Comparison of ENCODE assay signal across 8 mouse cellular contexts in genomic region chr1:75445141-75445701, GRCm38 (mm10). TPM values are rescaled to one million over a fixed set of nuclear protein-coding genes. Genes with fewer than 3 reads are reported as not detected.
DNase-seq lines count a peak whose midpoint lies in the region; ATAC-seq and TF ChIP-seq lines count a peak whose summit lies in the region.

No protein-coding gene starts in this region.

- H3K27ac ChIP-seq in kidney, postnatal 0 days: no peak overlapping the region
- H3K27ac ChIP-seq in intestine, embryonic 15.5 days: no peak overlapping the region
- H3K27ac ChIP-seq in midbrain, postnatal 0 days (ENCODE audit: low read depth, low read length): peak overlapping the region; percentile 67

- H3K4me3 ChIP-seq in kidney, postnatal 0 days (replicated peaks; ENCODE audit: low read depth, low read length): no peak overlapping the region
- no peak overlapping the region for H3K4me3 ChIP-seq in intestine, embryonic 15.5 days (replicated peaks)
- no peak overlapping the region for H3K4me3 ChIP-seq in midbrain, postnatal 0 days (ENCODE audit: low read depth, low read length)

- no peak for ATAC-seq in kidney, postnatal 0 days (replicated peaks; ENCODE audit: low FRiP score, low read depth)
- peak; percentile 7; the same call in 1 of the 2 replicates for ATAC-seq in intestine, embryonic 15.5 days
- no peak; the same call in none of the 2 replicates for ATAC-seq in midbrain, postnatal 0 days (ENCODE audit: low FRiP score)

- peaks cover 52% of the 10 kb centered on the region for H3K4me1 ChIP-seq in kidney, postnatal 0 days (replicated peaks; ENCODE audit: insufficient read depth, low read length)
- H3K4me1 ChIP-seq in intestine, embryonic 15.5 days (replicated peaks): peaks cover 47% of the 10 kb centered on the region
- peaks cover 29% of the 10 kb centered on the region for H3K4me1 ChIP-seq in midbrain, postnatal 0 days (ENCODE audit: insufficient read depth, low read length)

- H3K27me3 ChIP-seq in kidney, postnatal 0 days (ENCODE audit: insufficient read depth, low read length): peaks cover 11% of the 10 kb centered on the region; the same call in 1 of the 2 replicates
- H3K27me3 ChIP-seq in intestine, embryonic 15.5 days (replicated peaks): peaks cover 50% of the 10 kb centered on the region
- peaks cover 14% of the 10 kb centered on the region; the same call in 1 of the 2 replicates for H3K27me3 ChIP-seq in midbrain, postnatal 0 days (ENCODE audit: insufficient read depth, low read length)

- 11% methylated on average over 9 of the region's 9 CpGs for WGBS in kidney, postnatal 0 days
- 15% methylated on average over 7 of the region's 9 CpGs for WGBS in intestine, embryonic 15.5 days
- WGBS in midbrain, postnatal 0 days: 7% methylated on average over 9 of the region's 9 CpGs

- no peak for TF ChIP-seq CTCF in kidney, postnatal 0 days (IDR thresholded peaks at IDR 0.05; ENCODE audit: low read depth)
- TF ChIP-seq CTCF in midbrain, postnatal 0 days (IDR thresholded peaks at IDR 0.05): no peak

- H3K36me3 ChIP-seq in kidney, postnatal 0 days (ENCODE audit: insufficient read depth, low read length): no peaks in the 10 kb centered on the region
- peaks cover 5% of the 10 kb centered on the region for H3K36me3 ChIP-seq in intestine, embryonic 15.5 days
- no peaks in the 10 kb centered on the region for H3K36me3 ChIP-seq in midbrain, postnatal 0 days (ENCODE audit: insufficient read depth, low read length)

- no peak for DNase-seq in kidney, postnatal 0 days (ENCODE audit: low spot score)
- DNase-seq in kidney, adult 9 months: no peak
- peak; percentile 59 for DNase-seq in cerebellum, postnatal 14 days
- no peak for DNase-seq in midbrain, postnatal 0 days (ENCODE audit: low spot score)
- DNase-seq in embryo, embryonic 10 days (ENCODE audit: low spot score): no peak
- no peak for DNase-seq in adrenal gland, postnatal 4 days (ENCODE audit: low spot score in 2 of 2)
- DNase-seq in gastrocnemius, adult 18-20 months (ENCODE audit: low spot score): no peak

- H3K9me3 ChIP-seq in kidney, postnatal 0 days (replicated peaks; ENCODE audit: low read length): no peaks in the 10 kb centered on the region
- no peaks in the 10 kb centered on the region for H3K9me3 ChIP-seq in intestine, embryonic 15.5 days
- no peaks in the 10 kb centered on the region for H3K9me3 ChIP-seq in midbrain, postnatal 0 days (ENCODE audit: low read length)

- H3K9ac ChIP-seq in kidney, postnatal 0 days (ENCODE audit: low read depth, low read length): 0 out of 2 replicates have a peak overlapping the region, but pooled peaks have one; percentile 18
- no peak overlapping the region for H3K9ac ChIP-seq in intestine, embryonic 15.5 days
- H3K9ac ChIP-seq in midbrain, postnatal 0 days (replicated peaks; ENCODE audit: low read length, poor library complexity, severe bottlenecking): peak overlapping the region; percentile 33; the same call in 1 of the 2 replicates

- no peak overlapping the region; the same call in 1 of the 2 replicates for H3K4me2 ChIP-seq in kidney, postnatal 0 days (ENCODE audit: low read length)
- H3K4me2 ChIP-seq in intestine, embryonic 15.5 days (replicated peaks): peak overlapping the region; percentile 51
- peak overlapping the region; percentile 78 for H3K4me2 ChIP-seq in midbrain, postnatal 0 days (ENCODE audit: low read depth, low read length, poor library complexity, severe bottlenecking)

RNA-seq across cellular contexts. Expression of gene Asic4, which starts 5.0 kb away (rescaled TPM):
- 0.40 and 0.45 TPM in 2 replicates for polyA plus RNA-seq in kidney, postnatal 0 days (2015; fragmentation: Nextera tagmentation; extraction: Ambion mirVana)
- 2.6 and 2.7 TPM in 2 replicates for polyA plus RNA-seq in intestine, embryonic 15.5 days (2015; fragmentation: Nextera tagmentation; extraction: Ambion mirVana)
- total RNA-seq in midbrain, postnatal 0 days (2014; rRNA removed): 180 and 188 TPM in 2 replicates
- 54.8 and 60.0 TPM in 2 replicates for polyA plus RNA-seq in midbrain, postnatal 0 days (2015; fragmentation: Nextera tagmentation; extraction: Ambion mirVana)
- 10 to 100 TPM; 10.4 to 11.9 TPM for total RNA-seq in adrenal gland, postnatal 4 days (2021)
- not detected for total RNA-seq in gastrocnemius, adult 18-20 months (2021)

RNA-seq across cellular contexts. Expression of gene Gmppa, which starts 9.5 kb away (rescaled TPM):
- polyA plus RNA-seq in kidney, postnatal 0 days (2015; fragmentation: Nextera tagmentation; extraction: Ambion mirVana): 69.5 and 72.5 TPM in 2 replicates
- 98.9 and 103 TPM in 2 replicates for polyA plus RNA-seq in intestine, embryonic 15.5 days (2015; fragmentation: Nextera tagmentation; extraction: Ambion mirVana)
- total RNA-seq in midbrain, postnatal 0 days (2014; rRNA removed): 77.1 and 94.9 TPM in 2 replicates
- polyA plus RNA-seq in midbrain, postnatal 0 days (2015; fragmentation: Nextera tagmentation; extraction: Ambion mirVana): 67.4 and 76.1 TPM in 2 replicates
- 10 to 100 TPM; 71.3 to 82.4 TPM for total RNA-seq in adrenal gland, postnatal 4 days (2021)
- total RNA-seq in gastrocnemius, adult 18-20 months (2021): 10 to 100 TPM; 37.3 to 44.6 TPM

RNA-seq across cellular contexts. Expression of gene Chpf, which starts 33.9 kb away (rescaled TPM):
- polyA plus RNA-seq in kidney, postnatal 0 days (2015; fragmentation: Nextera tagmentation; extraction: Ambion mirVana): 37.1 and 38.3 TPM in 2 replicates
- 35.9 and 36.9 TPM in 2 replicates for polyA plus RNA-seq in intestine, embryonic 15.5 days (2015; fragmentation: Nextera tagmentation; extraction: Ambion mirVana)
- total RNA-seq in midbrain, postnatal 0 days (2014; rRNA removed): 125 and 132 TPM in 2 replicates
- 60.0 and 60.8 TPM in 2 replicates for polyA plus RNA-seq in midbrain, postnatal 0 days (2015; fragmentation: Nextera tagmentation; extraction: Ambion mirVana)
- 10 to 100 TPM; 60.3 to 62.6 TPM for total RNA-seq in adrenal gland, postnatal 4 days (2021)
- 1 to 10 TPM; 3.7 to 4.4 TPM for total RNA-seq in gastrocnemius, adult 18-20 months (2021)

RNA-seq across cellular contexts. Expression of gene Tmem198, which starts 34.1 kb away (rescaled TPM):
- polyA plus RNA-seq in kidney, postnatal 0 days (2015; fragmentation: Nextera tagmentation; extraction: Ambion mirVana): 0.61 and 1.3 TPM in 2 replicates
- polyA plus RNA-seq in intestine, embryonic 15.5 days (2015; fragmentation: Nextera tagmentation; extraction: Ambion mirVana): 2.2 and 2.4 TPM in 2 replicates
- 52.4 and 57.8 TPM in 2 replicates for total RNA-seq in midbrain, postnatal 0 days (2014; rRNA removed)
- 49.4 and 50.4 TPM in 2 replicates for polyA plus RNA-seq in midbrain, postnatal 0 days (2015; fragmentation: Nextera tagmentation; extraction: Ambion mirVana)
- total RNA-seq in adrenal gland, postnatal 4 days (2021): 1 to 10 TPM; 4.0 to 5.0 TPM
- under 1 TPM in 1 of 2 experiments, not detected in 1; 0.36 TPM for total RNA-seq in gastrocnemius, adult 18-20 months (2021)

Comparison
In these comparisons a context has a peak if more than half of its experiments do, and no peak if none do; other contexts are left out.
1. DNase-seq: peak in cerebellum, postnatal 14 days (2 of 2); none in kidney, postnatal 0 days (single experiment), kidney, adult 9 months (single experiment), midbrain, postnatal 0 days (single experiment), embryo, embryonic 10 days (single experiment), adrenal gland, postnatal 4 days (0 of 2) and gastrocnemius, adult 18-20 months (single experiment).
2. RNA of gene Asic4, which starts 5.0 kb away (total RNA-seq): 180 to 188 TPM in midbrain, postnatal 0 days; 10.4 to 11.9 TPM in adrenal gland, postnatal 4 days and not detected in gastrocnemius, adult 18-20 months; every median in the first group is over 10 times any median in the second.
3. RNA of gene Chpf, which starts 33.9 kb away (total RNA-seq): 125 to 132 TPM in midbrain, postnatal 0 days and 60.3 to 62.6 TPM in adrenal gland, postnatal 4 days; 3.7 to 4.4 TPM in gastrocnemius, adult 18-20 months; every median in the first group is over 10 times any median in the second.